Mouse (Mus musculus) heart, postnatal 0 days (tissue): ENCODE measurements at regions not wholly inside any gene's neighbourhood (a gene's known extent, or its start where the extent isn't known, plus 50 kb on each side); places are given as distances from the start of the nearest gene placed in this dataset.

Experiments used
- CTCF ChIP-seq: IDR thresholded peaks from 2 replicates; pipeline ENCODE4 v1.5.1; 2016; ENCODE audit warnings: antibody characterized with exemption, control low read depth, low read depth
- EP300 ChIP-seq: IDR thresholded peaks from 2 replicates; pipeline ENCODE4 v1.6.1; 2016; ENCODE audit warnings: antibody characterized with exemption, low read depth

DNA sequence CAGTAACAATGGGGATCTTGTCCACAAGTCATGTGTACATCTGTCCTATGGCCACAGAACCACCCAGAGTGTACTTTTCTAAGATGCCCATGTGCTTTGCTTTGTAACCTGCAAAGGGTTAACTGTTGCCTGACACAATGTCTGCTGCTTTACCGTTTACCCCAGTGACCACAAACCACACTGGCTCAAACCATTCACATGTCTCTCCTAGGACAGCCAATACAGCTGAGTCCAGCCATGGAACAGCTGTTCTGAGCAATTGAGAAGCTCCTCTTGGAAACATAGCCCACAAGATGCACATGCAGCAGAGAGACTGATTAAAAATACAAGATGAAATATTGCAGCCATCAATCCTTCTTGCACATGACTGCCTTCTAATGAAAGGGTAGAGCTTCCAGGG lies 561.5 kb upstream of the Plxna2 start:
- TF ChIP-seq CTCF (no peak), EP300 (no peak)
